In genomic region chr19:29930296-29930695, GRCm38 (mm10) we compare ENCODE assay signal across 10 mouse cellular contexts. TPM values are rescaled to one million over a fixed set of nuclear protein-coding genes. Genes with fewer than 3 reads are reported as not detected.
DNase-seq lines count a peak whose midpoint lies in the region; ATAC-seq and TF ChIP-seq lines count a peak whose summit lies in the region.
"Had no signal": no experiment of that assay in that cellular context is flagged by ENCODE, and none has a peak within 500 bp of the region (broad histone marks: within the 10 kb centered on the region; RNA-seq: fewer than 3 reads in every experiment).

No protein-coding gene starts in this region.

- no peak overlapping the region for H3K4me3 ChIP-seq in kidney, postnatal 0 days (replicated peaks; ENCODE audit: low read depth, low read length)
- H3K4me3 ChIP-seq in stomach, postnatal 0 days (ENCODE audit: low read depth, low read length): no peak overlapping the region
- no peak overlapping the region for H3K4me3 ChIP-seq in intestine, embryonic 15.5 days (replicated peaks)
- H3K4me3 ChIP-seq: megakaryocyte, embryonic 14.5 days had no signal

- peak; percentile 42 for DNase-seq in kidney, postnatal 0 days (ENCODE audit: low spot score)
- no peak for DNase-seq in kidney, adult 18-20 months
- peak; percentile 87 for DNase-seq in gastrocnemius, adult 18-20 months (ENCODE audit: low spot score)
- peak; percentile 52 to 66 for DNase-seq in kidney, postnatal 4 days
- peak; percentile 33 for DNase-seq in stomach, postnatal 0 days (ENCODE audit: low spot score)
- no peak for DNase-seq in cerebellum, adult 9-11 months
- DNase-seq: retina, postnatal 1 day had no signal

- TF ChIP-seq EP300 in stomach, postnatal 0 days (optimal IDR thresholded peaks at IDR 0.05): no peak

- no peak overlapping the region for H3K4me2 ChIP-seq in kidney, postnatal 0 days (ENCODE audit: low read length)
- H3K4me2 ChIP-seq in stomach, postnatal 0 days (replicated peaks; ENCODE audit: low read depth): no peak overlapping the region
- H3K4me2 ChIP-seq in intestine, embryonic 15.5 days (replicated peaks): no peak overlapping the region

- TF ChIP-seq CTCF in kidney, postnatal 0 days (IDR thresholded peaks at IDR 0.05; ENCODE audit: low read depth): no peak
- no peak for TF ChIP-seq CTCF in stomach, postnatal 0 days (IDR thresholded peaks at IDR 0.05; ENCODE audit: low read depth)

- ATAC-seq in kidney, postnatal 0 days (replicated peaks; ENCODE audit: low FRiP score, low read depth): no peak
- ATAC-seq in stomach, postnatal 0 days (ENCODE audit: low FRiP score, low TSS enrichment): peak; percentile 38; the same call in 1 of the 2 replicates
- no peak for ATAC-seq in frontal cortex, adult (ENCODE audit: low TSS enrichment)
- no peak for ATAC-seq in intestine, embryonic 15.5 days

- 42% methylated on average over 5 of the region's 5 CpGs for WGBS in kidney, postnatal 0 days
- WGBS in stomach, postnatal 0 days: 38% methylated on average over 5 of the region's 5 CpGs
- WGBS in intestine, embryonic 15.5 days: 61% methylated on average over 5 of the region's 5 CpGs

- no peaks in the 10 kb centered on the region for H3K36me3 ChIP-seq in kidney, postnatal 0 days (ENCODE audit: insufficient read depth, low read length)
- no peaks in the 10 kb centered on the region for H3K36me3 ChIP-seq in stomach, postnatal 0 days (ENCODE audit: control insufficient read depth, insufficient read depth, low read length)
- no peaks in the 10 kb centered on the region for H3K36me3 ChIP-seq in intestine, embryonic 15.5 days

- no peak overlapping the region for H3K27ac ChIP-seq in kidney, postnatal 0 days
- no peak overlapping the region for H3K27ac ChIP-seq in stomach, postnatal 0 days (replicated peaks)
- no peak overlapping the region for H3K27ac ChIP-seq in intestine, embryonic 15.5 days

- no peaks in the 10 kb centered on the region for H3K4me1 ChIP-seq in kidney, postnatal 0 days (replicated peaks; ENCODE audit: insufficient read depth, low read length)
- no peaks in the 10 kb centered on the region; the same call in 1 of the 2 replicates for H3K4me1 ChIP-seq in stomach, postnatal 0 days (replicated peaks; ENCODE audit: control insufficient read depth, insufficient read depth)
- H3K4me1 ChIP-seq in intestine, embryonic 15.5 days (replicated peaks): peaks cover 5% of the 10 kb centered on the region
- H3K4me1 ChIP-seq: megakaryocyte, embryonic 14.5 days had no signal

- no peaks in the 10 kb centered on the region for H3K9me3 ChIP-seq in kidney, postnatal 0 days (replicated peaks; ENCODE audit: low read length)
- H3K9me3 ChIP-seq in stomach, postnatal 0 days (ENCODE audit: control insufficient read depth, low read length): no peaks in the 10 kb centered on the region
- no peaks in the 10 kb centered on the region for H3K9me3 ChIP-seq in intestine, embryonic 15.5 days

- no peaks in the 10 kb centered on the region for H3K27me3 ChIP-seq in kidney, postnatal 0 days (ENCODE audit: insufficient read depth, low read length)
- H3K27me3 ChIP-seq in stomach, postnatal 0 days (ENCODE audit: control insufficient read depth, insufficient read depth, low read length): no peaks in the 10 kb centered on the region
- no peaks in the 10 kb centered on the region for H3K27me3 ChIP-seq in intestine, embryonic 15.5 days (replicated peaks)

- H3K9ac ChIP-seq in kidney, postnatal 0 days (ENCODE audit: low read depth, low read length): no peak overlapping the region
- H3K9ac ChIP-seq in stomach, postnatal 0 days (ENCODE audit: low read length): no peak overlapping the region
- H3K9ac ChIP-seq in intestine, embryonic 15.5 days: no peak overlapping the region

RNA-seq across cellular contexts. Expression of gene Il33, which starts 5.4 kb away (rescaled TPM):
- polyA plus RNA-seq in kidney, postnatal 0 days (2015; fragmentation: Nextera tagmentation; extraction: Ambion mirVana): 61.8 and 63.7 TPM in 2 replicates
- 1 to 10 TPM; 3.8 to 8.0 TPM for total RNA-seq in gastrocnemius, adult 18-20 months (2021)
- 54.4 and 63.6 TPM in 2 replicates for polyA plus RNA-seq in stomach, postnatal 0 days (2015; fragmentation: Nextera tagmentation; extraction: Ambion mirVana)
- 16.1 and 20.9 TPM in 2 replicates for polyA plus RNA-seq in intestine, embryonic 15.5 days (2015; fragmentation: Nextera tagmentation; extraction: Ambion mirVana)

Comparison
In these comparisons a context has a peak if more than half of its experiments do, and no peak if none do; other contexts are left out.
1. DNase-seq: peak in kidney, postnatal 0 days (single experiment), gastrocnemius, adult 18-20 months (single experiment), kidney, postnatal 4 days (2 of 2) and stomach, postnatal 0 days (single experiment); none in kidney, adult 18-20 months (single experiment) and cerebellum, adult 9-11 months (single experiment).